Mouse (Mus musculus) T-helper 1 cell (primary cell): ENCODE measurements around the gene Celsr2.

ENCODE experiments used
- in situ Hi-C: fragments of 300-600 bp; cut with MboI, MseI; formaldehyde crosslinking; loops from one replicate; pipeline ENCODE4 v1.15.1; 2025; ENCODE audit warnings: high pct_unique_total_duplicates

Celsr2 gene

GRCm38 (mm10) chr3:108413634-108414360 lies 1.6 kb downstream of the Celsr2 start:
- in situ Hi-C loops = no loop called here

DNA sequence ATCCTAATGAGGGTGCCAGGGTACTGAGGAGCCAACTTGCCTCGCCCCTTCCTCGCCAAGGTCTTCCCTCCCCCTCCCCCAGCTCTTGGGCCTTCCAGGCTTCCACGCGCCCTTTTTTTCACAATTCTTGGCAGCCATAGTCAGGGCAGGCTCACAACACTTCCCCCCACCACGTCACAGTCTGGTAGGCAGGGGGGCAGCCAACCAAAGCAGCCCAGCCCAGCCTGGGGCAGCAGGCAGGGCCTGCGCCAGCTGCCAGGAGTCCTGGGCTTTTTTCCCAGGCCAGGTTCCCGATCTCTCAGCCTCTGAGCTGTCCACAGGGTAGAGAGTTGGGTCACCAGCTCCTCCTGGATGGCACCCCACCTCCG lies 3.6 kb downstream of the Celsr2 start:
- in situ Hi-C loops = no loop called here

GRCm38 (mm10) chr3:108411026-108411753 lies 4.2 kb downstream of the Celsr2 start:
- in situ Hi-C loops = no loop called here

- in situ Hi-C loops = no loop called here
Measured at GRCm38 (mm10) chr3:108410359-108410714, 5.0 kb downstream of the Celsr2 start.

- in situ Hi-C loops = loop anchor here (10.0 kb wide), 1 partner anchor 155 kb away; the partner anchor contains the start of gene Tmem167b
Measured at GRCm38 (mm10) chr3:108409656-108410358, 5.5 kb downstream of the Celsr2 start.

DNA sequence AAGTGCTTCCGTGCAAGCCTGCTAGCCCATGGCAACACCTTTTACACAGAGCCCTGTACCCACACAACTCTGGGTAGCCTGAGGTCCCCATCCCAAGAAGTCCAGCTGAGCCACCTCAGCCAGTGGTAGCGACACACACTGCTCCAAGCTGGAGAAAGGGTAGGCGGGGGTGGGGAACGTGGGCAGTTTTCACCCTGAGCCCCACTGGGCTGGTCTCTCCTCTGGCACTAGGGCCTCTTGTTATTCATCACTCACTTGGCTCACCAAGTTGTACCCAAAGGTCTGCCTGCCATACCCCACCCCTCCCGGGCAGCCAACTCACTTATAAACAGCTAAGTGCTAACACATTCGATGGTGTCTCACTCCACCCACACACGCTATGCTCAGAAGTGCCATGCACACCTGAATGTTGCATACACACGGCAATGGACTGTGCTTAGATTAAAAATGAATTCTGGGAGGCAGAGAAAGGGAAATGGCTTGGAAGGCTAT lies 6.8 kb downstream of the Celsr2 start:
- in situ Hi-C loops = loop anchor here (10.0 kb wide), 1 partner anchor 156 kb away; the partner anchor contains the start of gene Tmem167b

DNA sequence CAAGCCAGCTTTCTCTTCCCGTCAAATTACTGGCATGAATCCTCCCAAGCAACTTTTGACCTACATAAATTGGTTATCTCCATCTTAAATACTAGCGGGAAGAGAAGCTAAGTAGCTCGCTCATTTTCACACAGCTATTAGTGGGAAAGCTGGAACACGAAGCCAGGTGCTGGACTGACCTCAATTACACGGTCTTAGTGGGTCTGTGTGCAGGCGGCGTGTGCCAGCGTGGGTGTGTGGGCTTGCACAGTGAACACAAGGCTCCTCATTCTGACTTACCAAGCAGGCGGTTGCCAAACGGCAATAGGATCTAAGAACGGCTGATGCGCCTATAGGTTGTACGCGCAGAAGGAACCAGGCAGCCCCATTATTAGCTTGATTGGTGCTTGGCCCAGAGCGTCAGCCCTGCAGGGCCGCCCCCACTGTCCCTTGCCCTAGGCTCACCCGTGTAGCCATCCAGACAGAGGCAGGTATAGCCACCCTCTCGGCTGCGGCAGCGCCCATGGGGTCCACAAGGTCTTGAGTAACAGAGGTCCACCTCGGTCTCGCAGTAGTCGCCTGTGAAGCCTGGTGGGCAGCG lies 9.0 kb downstream of the Celsr2 start:
- in situ Hi-C loops = loop anchor here (10.0 kb wide), 1 partner anchor 158 kb away; the partner anchor contains the start of gene Tmem167b

DNA sequence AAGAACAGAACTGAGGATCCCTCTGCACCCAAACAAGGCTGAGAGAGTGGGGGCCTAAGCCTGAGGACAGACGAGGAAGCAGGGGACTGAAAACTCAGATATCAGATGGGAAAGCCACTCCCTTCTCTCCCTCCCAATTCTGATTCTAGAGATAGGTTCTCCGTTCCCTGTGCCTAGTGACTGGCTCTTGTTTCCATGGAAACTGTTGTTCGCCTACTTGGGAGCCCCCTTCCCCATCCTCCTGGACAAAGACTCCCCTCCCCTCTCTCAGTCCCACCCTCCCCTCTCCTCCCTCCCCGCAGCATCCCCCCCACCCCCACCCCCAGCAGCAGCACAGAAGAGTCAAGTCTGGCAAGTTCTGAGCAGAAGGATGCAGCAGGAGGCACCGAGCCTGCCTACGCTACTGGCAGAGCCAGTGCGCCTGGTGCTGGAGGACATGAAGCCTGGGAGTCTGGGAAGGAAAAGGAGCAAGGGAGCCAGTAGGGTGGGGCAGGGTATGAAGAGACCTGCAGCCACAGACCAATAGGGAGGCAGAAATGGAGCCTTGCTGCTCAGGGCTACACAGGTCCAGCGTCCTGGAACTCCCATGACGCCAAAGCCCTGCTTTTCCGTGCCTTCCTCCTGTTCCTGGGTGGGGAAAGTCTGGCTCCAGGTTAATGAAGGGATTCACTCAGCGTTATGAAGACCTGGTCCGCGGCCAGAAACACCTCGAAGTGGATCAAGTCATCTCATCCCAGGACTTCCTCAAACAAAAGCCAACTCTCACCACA lies 9.6 kb downstream of the Celsr2 start:
- in situ Hi-C loops = loop anchor here (10.0 kb wide), 1 partner anchor 159 kb away; the partner anchor contains the start of gene Tmem167b

- in situ Hi-C loops = loop anchor here (10.0 kb wide), 1 partner anchor 162 kb away; the partner anchor contains the start of gene Tmem167b
Measured at GRCm38 (mm10) chr3:108402528-108402920, 12.8 kb downstream of the Celsr2 start.

DNA sequence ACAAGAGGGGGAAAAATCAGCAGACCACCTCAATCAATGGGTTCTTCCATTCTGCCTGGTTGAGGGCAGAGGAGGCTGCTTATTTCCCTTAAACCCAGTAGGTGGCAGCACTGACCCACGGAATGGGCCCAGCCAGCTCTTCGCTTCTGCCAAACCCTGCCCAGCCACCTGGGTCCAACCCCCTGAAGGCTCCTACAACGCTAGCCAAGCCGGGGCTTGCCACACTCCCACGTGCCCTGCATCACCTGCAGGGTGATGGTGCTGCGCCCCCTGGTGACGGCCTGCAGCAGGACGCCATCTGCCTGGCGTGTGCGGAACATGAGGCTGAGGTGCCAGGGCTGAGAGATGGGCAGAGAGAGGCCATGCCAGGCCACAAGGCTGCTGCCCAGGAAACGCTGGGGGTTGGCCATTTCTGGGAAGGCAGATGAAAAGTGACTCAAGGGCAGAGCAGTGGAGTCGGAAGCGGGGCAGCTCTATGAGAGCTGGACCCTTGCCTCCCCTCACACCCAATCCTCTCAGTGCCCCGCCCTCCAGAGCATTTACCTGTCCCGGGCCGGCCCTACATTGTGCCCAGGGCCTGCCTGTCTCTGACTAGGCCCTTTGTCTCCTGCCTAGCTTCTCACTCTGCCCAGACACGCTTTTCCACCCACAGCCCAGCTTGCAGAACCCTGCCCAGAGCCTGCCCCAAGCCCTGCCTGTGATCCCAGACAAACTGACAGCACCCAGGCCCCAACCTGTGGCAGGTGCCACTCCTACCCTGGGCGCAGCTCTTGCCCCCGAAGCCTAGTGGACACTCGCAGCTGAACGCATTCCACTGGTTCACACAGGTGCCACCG lies 13.4 kb downstream of the Celsr2 start:
- in situ Hi-C loops = loop anchor here (10.0 kb wide), 1 partner anchor 163 kb away; the partner anchor contains the start of gene Tmem167b

DNA sequence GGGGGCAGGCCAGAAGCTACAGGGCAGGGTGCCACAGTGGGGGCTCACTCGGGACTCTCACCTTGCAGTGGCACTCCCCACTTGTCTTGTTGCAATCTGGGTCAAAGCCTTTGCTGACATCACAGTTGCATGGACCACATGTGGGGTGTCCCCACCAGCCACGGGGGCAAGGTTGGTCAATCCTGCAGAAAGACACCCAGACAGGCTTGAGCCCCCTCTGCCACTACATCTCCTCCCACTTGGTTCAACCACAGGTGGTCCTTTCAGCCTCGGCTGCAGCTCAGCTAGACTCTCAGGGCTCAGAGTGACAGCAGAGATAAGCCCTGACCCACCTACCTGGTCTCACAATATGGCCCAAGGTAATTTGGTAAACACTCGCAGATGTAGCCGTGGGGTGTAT lies 14.9 kb downstream of the Celsr2 start:
- in situ Hi-C loops = loop anchor here (10.0 kb wide), 1 partner anchor 164 kb away; the partner anchor contains the start of gene Tmem167b

DNA sequence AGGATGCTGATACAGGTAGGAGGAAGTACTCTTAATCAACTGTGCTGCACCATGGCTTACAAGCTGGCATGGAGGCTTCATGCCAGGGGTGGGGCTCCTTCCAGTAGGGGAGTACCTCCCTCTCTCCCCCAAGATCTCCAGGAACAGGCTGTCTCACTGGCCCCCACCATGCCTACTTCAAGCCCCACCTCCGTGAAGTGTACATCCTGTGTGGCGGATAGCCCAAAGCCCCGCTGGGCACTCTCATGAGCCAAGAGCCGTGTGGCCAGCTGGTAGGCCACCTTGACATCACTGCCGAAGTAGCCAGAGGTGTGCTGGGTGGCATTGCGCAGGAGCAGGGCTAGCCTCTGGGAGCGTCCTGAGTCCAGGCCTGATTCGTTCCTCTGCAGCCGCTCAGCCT lies 17.1 kb downstream of the Celsr2 start:
- in situ Hi-C loops = no loop called here

- in situ Hi-C loops = no loop called here
Measured at GRCm38 (mm10) chr3:108392793-108393192, 22.6 kb downstream of the Celsr2 start.

DNA sequence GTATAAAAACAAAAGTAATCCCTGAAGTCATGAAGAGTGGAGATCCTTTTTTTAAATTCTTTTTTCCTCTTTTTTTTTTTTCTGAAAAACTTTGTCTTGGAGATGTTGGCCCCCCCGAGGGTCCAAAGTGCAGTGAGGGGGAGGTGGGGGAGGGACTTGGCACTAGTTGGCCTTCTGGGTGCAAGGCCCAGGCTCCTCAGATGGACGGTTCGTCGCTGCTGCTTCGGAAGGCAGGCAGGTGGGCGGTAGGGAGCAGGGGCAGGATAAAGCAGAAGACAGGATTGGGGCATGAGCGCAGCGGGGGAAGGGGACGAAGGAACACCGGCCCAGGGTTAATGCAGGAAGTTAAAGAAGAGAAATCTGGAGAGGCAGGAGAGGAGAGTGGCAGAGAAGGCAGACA lies 23.1 kb downstream of the Celsr2 start:
- in situ Hi-C loops = no loop called here

GRCm38 (mm10) chr3:108389111-108389545 lies 26.2 kb downstream of the Celsr2 start:
- in situ Hi-C loops = loop anchor here (5.0 to 10.0 kb wide), 2 partner anchors 112 to 386 kb away; no protein-coding TSS in a partner anchor

GRCm38 (mm10) chr3:108386186-108386585 lies 29.2 kb downstream of the Celsr2 start:
- in situ Hi-C loops = loop anchor here (5.0 to 10.0 kb wide), 2 partner anchors 109 to 389 kb away; no protein-coding TSS in a partner anchor

GRCm38 (mm10) chr3:108384425-108384824 lies 30.9 kb downstream of the Celsr2 start:
- in situ Hi-C loops = loop anchor here (10.0 kb wide), 1 partner anchor 390 kb away; no protein-coding TSS in a partner anchor

DNA sequence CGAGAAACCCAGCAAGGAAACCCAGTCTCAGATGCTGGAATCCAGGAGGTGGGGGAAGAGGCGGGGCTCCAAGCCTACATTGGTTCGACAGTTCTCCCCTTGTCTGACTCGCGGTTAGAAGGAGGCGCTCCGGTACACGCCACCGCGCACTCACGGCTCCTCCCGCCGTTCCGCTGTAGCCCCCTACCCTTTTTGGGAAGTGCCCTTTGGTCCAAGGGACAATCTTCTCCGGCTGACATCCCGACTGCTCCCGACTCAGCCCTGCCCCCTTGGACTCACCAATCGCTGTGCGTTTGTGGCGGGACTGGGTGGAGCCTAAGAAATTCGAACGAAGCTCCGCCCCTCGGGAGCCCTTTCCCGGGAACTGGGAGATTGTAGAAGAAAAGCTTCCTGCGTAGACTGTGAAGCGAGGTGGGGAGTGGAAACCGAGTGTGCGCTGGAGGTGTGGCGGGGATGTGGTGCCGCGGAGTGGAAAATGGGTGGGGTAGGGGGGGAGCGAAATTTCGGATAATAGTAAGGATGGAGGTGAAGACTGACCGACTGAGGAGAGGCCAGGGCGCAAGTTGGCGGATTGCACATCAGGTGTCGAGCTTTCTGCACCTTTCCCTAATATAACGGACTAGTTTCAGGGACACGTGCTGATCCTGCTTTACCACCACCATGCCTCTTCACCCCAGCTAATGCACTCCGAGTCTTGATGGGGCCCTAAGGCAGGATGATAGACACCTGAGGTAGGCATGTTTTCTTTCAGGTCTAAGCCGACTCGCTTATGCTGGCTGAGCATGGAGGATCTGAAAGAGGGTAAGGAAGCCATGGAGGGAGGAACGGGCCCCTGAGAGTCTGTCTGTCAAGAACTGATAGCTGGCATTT lies 31.6 kb downstream of the Celsr2 start, which contains the start of gene Psrc1:
Gene Psrc1, plus strand, starts transcription at position 355 of the 870 bp plus-strand sequence.
- in situ Hi-C loops = loop anchor here (10.0 kb wide), 1 partner anchor 391 kb away; no protein-coding TSS in a partner anchor
